Mouse (Mus musculus) mesoderm, embryonic 11.5 days (tissue): ENCODE measurements at regions not wholly inside any gene's neighbourhood (a gene's known extent, or its start where the extent isn't known, plus 50 kb on each side); places are given as distances from the start of the nearest gene placed in this dataset.

Experiments
- DNase-seq: peaks from one replicate; pipeline ENCODE4 v3.0.0-alpha.2; 2012; ENCODE audit warnings: low read depth, low spot score

- DNase-seq, result no peak
Measured at GRCm38 (mm10) chr4:30408525-30408924, 1555.4 kb upstream of the Map3k7 start.

DNA sequence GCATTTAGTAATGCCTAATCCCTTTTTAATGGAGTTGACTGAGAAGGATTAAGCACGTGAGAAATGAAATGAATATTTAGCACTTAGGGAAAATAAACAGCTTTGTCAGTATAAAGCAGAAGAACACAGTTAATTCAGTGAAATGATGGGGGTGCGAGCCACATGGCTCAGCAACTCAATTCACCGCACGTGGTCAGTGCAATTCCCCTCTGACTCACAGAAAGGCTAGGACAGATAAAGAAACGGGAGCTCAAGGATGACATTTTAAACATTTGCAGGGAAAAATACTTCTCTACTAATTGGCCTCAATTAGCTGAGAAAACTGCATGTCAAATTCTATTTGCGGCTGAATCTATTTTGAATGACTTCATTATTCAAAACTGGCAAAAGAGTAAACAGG lies 1516.3 kb upstream of the Map3k7 start:
- DNase-seq, result no peak

DNA sequence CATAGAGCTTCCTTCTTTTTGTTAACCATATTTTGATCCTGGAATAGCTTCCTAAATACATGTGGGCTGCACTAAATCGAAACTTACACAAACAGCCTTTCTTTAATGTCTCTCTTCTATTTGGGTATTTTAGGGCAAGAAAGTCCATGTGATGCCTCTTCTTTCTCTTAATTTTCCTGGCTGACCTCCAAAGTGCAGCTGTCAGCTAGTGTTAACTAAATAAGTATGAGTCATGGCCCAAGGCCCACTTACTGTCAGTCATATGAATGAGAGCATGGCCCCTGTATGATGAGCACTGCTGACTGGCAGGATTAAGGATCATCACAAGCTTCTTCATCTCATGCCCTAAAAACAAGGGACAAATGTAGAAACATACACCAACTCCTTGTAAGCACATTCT lies 1513.5 kb upstream of the Map3k7 start:
- no peak for DNase-seq

DNA sequence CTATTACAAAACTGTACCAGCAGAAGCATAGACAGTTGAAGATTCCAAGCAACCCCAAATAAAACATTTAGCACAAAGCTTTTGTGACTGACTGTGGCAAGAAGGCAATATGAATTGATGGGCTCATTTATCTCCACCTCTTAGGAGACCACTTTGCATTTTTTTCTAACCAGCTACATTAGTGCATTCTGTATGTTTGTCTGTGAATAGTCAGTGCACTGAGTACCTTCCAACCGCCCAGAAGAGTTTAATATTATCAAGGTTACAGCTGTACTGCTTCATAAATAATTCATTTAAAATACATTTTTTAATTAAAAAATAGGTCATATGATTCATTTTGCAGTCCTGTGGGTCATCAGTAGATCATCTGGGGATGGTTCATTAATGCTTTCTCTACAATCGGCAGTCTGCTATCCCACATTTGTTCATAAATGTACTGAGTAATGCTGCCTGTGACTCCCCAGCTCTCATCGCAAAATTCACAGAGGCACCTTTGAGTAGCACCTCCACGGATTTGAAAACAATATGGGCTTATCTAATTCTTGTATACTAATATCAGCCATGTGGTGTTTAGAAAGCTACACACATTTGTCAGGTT lies 1496.5 kb upstream of the Map3k7 start:
- DNase-seq, result no peak

DNA sequence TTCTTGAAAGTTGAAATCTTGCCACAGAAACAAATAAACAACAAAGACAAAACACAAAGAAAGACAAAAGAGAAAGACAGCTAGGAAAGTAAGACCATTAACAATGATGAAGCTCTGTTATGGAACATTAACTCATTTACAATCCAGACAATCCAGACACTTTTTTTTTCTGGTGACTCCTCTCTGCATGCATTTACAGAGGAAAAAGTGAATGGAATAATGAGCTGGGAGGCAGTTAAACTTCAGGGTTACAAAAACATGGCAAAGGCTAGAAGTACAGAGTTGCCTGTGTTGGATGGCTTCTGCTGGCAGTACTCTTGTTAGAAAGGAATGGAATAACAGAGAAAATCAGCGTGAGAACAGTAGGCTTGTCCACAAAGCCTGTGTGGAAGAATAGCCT lies 1487.3 kb upstream of the Map3k7 start:
- DNase-seq, result peak; percentile 6

DNA sequence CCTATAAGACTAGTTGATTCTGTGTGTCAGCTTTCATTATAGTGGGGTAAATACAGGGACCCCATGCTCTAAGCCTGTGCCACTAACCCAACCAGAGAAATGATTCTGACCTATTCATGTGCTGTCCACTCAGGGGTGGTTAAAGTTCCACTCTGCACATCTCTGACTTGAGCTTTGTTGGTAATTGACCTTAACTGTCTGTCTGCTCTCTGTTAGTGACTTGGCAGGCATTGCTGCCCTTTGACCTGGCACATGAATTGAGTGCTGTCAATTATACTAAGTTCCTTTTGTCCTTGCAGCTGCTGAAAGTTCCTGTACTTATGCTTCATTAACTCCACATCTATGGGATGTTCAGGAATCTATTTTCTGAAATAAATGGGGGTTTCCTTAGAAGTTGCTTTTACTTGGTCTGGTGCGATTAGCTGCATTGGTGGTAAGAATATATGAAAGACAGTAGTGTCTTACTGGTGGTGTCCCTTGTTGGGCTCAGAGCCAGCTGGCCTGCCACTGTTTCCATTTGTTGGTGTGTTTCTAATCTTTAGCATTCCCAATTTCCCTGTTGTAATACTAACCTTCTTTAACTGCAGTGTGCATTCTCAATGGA lies 1463.7 kb upstream of the Map3k7 start:
- peak; percentile 26 for DNase-seq
